In genomic region chr7:145030635-145031141, GRCm38 (mm10) we compare ENCODE assay signal across 8 mouse cellular contexts.
A peak's percentile ranks its signal among the peaks of the same experiment; 100 is the strongest.
DNase-seq lines count a peak whose midpoint lies in the region; ATAC-seq lines count a peak whose summit lies in the region.

No protein-coding gene starts in this region.

- no peaks in the 10 kb centered on the region for H3K9me3 ChIP-seq in intestine, embryonic 14.5 days (ENCODE audit: control insufficient read depth, low read length)

- peak overlapping the region; percentile 28 for H3K4me3 ChIP-seq in intestine, embryonic 14.5 days (ENCODE audit: low read depth, low read length)
- peak overlapping the region; percentile 2; the same call in 1 of the 2 replicates for H3K4me3 ChIP-seq in macrophage (ENCODE audit: inconsistent target)

- DNase-seq in adrenal gland, adult (ENCODE audit: inconsistent age in 2 of 2, low spot score in 1 of 2), result peak; percentile 88 to 94
- DNase-seq in embryo, embryonic 10.5 days (ENCODE audit: low spot score), result peak; percentile 93
- peak; percentile 86 for DNase-seq in gastrocnemius, postnatal 25 days
- DNase-seq in intestine, embryonic 14.5 days (ENCODE audit: low spot score), result peak; percentile 84
- DNase-seq in left cerebral cortex, adult 9 months (ENCODE audit: low spot score in 2 of 2), result peak; percentile 44 to 79
- DNase-seq in right cerebral cortex, adult 18-20 months, result peak; percentile 84
- peak; percentile 70 to 72 for DNase-seq in urinary bladder, postnatal 4 days (ENCODE audit: low spot score in 2 of 2)

- 0 out of 2 replicates have a peak, but pooled peaks cover 3% of the 10 kb centered on the region for H3K27me3 ChIP-seq in intestine, embryonic 14.5 days (replicated peaks; ENCODE audit: control insufficient read depth, insufficient read depth, low read length)

- peak; percentile 94 for ATAC-seq in intestine, embryonic 14.5 days (replicated peaks; ENCODE audit: low FRiP score, low TSS enrichment, low read depth)

- H3K4me1 ChIP-seq in intestine, embryonic 14.5 days (replicated peaks; ENCODE audit: control insufficient read depth, insufficient read depth, low read length), result peaks cover 7% of the 10 kb centered on the region

- WGBS in intestine, embryonic 14.5 days, result 2% methylated on average over 22 of the region's 22 CpGs
- 2% methylated on average over 22 of the region's 22 CpGs for WGBS in macrophage (ENCODE audit: missing documents)

- H3K27ac ChIP-seq in intestine, embryonic 14.5 days (ENCODE audit: low read depth), result peak overlapping the region; percentile 5; the same call in 1 of the 2 replicates
- H3K27ac ChIP-seq in macrophage, result peak overlapping the region; percentile 93

- H3K9ac ChIP-seq in intestine, embryonic 14.5 days (ENCODE audit: low read length), result peak overlapping the region; percentile 15; the same call in 1 of the 2 replicates

- peak overlapping the region; percentile 71 for H3K4me2 ChIP-seq in intestine, embryonic 14.5 days (ENCODE audit: low read length)

- no peaks in the 10 kb centered on the region for H3K36me3 ChIP-seq in intestine, embryonic 14.5 days (ENCODE audit: control insufficient read depth, insufficient read depth, low read length)
- no peaks in the 10 kb centered on the region for H3K36me3 ChIP-seq in macrophage (ENCODE audit: inconsistent target)

- no peaks in the 10 kb centered on the region for H3K79me2 ChIP-seq in macrophage (ENCODE audit: inconsistent target)

Comparison
In these comparisons a context has a peak if more than half of its experiments do, and no peak if none do; other contexts are left out.
1. Peak in every context shown above with its lines: DNase-seq, ATAC-seq, H3K4me3 ChIP-seq and H3K27ac ChIP-seq.